Mouse (Mus musculus) spleen, postnatal 4 days (tissue): ENCODE measurements around the gene Smg6.
A peak's percentile ranks its signal among the peaks of the same experiment; 100 is the strongest.

ENCODE experiments used
- DNase-seq, 2 experiments: peaks; one replicate each; pipeline ENCODE4 v3.0.0; 2022; ENCODE audit warnings: low spot score in 2 of 2

Gene Smg6

DNA sequence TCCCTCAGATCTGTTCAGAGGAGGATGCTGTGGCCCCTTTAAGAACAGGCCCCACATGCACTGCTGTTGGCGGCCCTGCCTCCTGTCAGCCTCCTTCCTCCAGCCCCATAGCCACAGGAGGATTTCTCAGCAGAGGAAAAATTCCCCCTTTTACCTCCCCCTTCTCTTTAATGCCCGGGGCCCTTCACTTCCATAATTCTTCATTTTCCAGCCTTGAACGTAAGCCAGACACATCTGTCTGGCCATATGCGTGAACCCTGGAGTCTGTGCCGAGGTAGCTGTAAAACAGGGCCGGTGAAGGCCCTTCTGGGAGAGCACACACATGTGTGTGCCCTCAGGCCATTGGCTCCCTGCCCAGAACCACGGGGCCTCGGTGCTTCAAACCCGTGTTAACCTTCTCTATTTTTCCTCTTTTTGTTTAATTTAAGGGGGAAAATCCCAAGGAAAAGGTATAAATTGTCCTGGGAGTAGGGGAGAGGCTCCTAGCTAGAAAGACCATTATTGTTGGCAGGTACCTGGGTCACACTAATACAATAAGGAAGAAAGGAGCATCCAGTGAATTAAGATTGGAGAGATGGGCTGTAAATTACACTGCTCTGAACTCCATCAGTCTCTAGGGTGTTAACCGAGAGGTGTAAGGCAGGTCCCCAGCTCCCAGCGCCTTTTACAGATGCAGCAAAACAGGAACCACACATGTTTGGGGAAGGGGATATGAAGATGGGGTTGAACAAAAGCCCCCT lies 221.7 kb downstream of the Smg6 start:
- DNase-seq = peak in 1 of 2 experiments; percentile 38

DNA sequence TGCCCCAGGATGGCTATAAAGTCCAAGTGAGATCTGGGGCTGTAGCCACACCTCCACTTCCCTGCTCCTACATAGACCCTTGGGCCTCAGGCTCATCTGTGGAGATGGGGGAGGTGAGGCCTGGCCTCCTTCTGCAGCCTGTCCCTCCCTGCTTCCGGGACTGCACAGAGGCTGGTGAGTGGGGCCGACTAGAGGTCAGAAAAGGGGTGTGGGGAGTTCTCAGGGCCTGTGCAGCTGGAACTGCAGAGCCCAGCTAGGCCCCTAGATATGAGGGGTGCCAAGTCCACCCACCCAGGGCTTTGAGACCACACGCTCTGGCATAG lies 222.2 kb downstream of the Smg6 start:
- DNase-seq = peak in 1 of 2 experiments; percentile 58

- peak in 1 of 2 experiments; percentile 52 for DNase-seq
These were observed 222.9 kb downstream of the Smg6 start for GRCm38 (mm10) chr11:75148332-75149035.

DNA sequence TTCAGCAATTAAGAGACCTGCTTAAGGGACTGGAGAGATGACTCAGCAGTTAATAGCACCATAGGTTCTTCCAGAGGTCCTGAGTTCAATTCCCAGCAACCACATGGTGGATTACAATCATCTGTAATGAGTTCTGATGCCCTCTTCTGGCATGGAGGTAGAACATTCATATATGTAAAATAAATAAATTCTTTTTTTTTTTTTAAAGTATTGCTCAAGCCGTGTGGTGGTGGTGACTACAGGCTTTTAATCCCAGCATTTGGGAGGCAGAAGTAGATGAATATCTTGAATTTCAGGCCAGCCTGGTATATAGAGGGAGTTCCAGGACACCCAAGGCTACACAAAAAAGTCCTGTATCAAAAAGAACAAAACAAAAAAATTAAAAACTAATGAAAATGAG lies 224.7 kb downstream of the Smg6 start:
- no peak for DNase-seq

DNA sequence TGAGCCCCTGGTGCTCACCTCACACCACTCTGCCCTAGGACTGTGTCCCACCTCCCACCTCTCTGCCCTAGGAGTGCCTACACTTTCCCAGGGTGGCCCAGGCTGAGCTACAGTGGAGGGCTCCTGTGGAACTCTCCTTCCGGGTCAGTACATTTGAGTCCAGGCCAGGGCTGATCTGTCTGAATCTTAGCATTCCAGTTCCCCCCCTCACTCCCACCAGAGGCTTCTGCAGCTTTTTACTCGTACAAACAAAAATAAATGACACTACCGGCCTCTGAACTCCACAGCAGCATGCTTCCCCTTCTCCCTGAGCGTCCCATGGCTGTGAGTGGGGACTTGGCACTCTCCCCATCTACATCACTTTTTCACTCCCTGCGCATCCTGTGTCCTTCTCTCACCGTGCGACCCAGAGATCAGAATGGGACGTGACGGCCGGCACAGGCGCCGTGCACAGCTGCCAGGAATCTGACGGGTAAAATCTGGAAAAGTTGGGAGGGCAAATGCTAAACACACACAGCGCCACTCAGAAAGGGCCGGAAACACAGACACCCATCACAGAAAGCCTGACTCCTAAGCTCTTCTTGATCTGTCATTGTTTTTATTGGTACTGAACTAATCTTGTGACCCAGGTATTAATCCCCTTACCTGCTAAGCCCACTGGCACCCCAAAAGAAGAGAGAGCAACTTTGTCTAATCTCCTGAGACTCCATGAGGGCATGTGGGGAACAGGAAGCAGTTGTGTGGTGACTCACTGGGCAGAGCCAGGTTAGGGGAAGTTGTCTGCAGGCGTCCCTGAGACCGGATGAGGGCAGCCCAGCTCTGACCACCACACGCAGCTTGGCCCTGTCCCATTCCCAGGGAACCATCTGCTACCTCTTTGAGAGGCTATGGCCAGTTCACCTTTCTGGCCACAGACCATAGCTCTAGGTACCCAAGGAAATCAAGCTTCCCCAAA lies 227.3 kb downstream of the Smg6 start:
- DNase-seq = peak in 1 of 2 experiments; percentile 68

DNA sequence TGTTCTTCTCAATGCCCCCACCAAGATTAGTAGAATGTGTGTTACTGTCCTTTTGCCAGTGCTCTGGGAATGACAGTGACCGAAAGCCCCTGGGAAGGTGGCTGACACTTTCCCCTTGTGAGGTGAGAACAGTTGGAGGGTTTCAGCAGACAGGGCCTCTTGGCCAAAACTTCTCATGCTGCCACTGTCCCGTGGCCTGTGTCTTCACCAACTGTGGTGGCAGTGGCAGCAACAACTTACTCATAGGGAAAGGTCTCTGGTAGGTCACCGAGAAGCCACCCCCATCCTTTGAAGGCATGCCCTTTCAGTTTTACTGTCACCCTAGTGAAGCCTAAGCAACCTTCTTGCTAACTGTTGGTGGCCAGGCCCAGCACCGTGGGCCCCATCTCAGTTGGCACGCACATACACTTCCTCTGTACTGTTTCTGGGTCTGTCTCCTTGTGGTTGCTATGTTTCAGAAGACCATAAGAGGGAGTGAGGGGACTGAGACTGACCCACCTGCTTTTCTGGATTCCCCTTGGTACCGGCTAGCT lies 228.5 kb downstream of the Smg6 start:
- DNase-seq = peak in 1 of 2 experiments; percentile 58

GRCm38 (mm10) chr11:75155985-75156384 lies 230.4 kb downstream of the Smg6 start:
- DNase-seq = peak in 1 of 2 experiments; percentile 61

GRCm38 (mm10) chr11:75156416-75156815 lies 230.8 kb downstream of the Smg6 start:
- DNase-seq = no peak

GRCm38 (mm10) chr11:75157037-75157436 lies 231.4 kb downstream of the Smg6 start:
- DNase-seq = no peak

DNA sequence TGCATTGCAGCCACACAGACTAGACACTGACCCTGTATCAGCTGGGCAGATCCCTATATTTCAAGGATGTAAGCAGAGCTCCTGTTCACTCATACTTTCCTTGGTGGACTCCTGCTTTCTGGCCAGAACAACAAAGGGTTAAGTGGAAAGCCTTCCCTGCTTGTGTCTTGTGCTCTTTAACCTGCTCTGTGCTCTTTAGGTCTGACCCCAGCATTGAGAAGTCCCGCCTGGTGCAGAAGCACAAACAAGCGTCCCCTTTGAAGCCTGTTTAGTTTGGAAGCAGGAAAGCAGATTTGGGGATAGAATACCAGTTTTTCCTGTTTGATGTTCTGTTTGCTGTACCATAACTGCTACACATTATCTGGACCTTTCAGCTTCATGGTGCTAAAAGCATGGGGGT lies 232.3 kb downstream of the Smg6 start:
- no peak for DNase-seq

DNA sequence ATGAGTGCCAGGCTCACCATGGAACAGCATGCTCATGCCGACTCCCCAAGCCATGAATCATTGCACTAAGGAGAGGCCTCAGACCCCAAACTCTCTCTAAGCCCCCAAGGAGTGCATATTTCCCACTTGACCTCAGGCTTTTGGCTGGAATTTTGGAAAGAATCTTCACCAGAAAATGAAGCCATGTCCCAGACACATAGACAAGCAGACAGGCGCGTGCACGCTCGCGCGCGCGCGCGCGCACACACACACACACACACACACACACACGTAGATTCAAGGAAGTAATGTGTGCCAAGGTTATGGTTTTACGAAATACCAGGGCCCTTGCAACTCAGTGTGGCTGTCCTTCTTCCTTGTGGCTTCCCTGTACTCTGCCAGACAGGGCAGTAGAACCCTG lies 232.8 kb downstream of the Smg6 start:
- no peak for DNase-seq

DNA sequence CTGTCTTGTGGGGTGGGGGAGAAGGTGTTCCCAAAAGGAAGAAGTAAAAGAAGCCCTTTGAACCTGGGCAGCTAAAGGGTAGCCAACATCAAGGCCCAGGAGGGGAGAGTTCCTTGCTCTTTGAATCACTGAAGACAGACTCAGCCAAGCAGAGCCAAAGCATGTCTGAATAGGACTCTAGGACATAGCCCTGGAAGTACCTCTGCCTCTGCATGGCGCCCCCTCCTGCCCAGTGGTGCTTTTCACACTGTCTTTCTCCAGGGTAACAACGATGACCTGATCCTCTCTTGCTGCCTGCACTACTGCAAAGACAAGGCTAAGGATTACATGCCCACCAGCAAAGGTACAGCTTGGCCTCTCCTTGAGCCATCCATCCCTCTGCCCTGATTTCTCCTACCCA lies 233.9 kb downstream of the Smg6 start:
- no peak for DNase-seq

DNA sequence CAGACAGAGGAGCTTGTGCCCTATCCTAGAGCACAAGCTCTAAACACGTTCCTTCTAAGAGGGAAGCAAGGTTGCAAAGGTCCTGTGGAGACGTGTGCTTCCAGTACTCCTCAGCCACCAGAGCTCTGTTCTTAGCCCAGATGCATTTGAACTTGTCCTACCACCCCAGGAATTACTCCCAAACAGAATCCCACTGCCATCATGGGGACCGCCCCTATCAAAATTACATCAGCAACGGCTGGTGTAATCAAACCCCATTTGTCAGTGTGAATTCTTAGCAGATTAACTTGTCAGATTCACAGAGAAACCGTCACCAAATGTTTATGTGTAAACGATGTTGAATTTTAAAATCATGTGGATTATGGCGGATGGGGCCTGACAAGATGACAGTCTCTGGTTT lies 235.3 kb downstream of the Smg6 start:
- DNase-seq = no peak

DNA sequence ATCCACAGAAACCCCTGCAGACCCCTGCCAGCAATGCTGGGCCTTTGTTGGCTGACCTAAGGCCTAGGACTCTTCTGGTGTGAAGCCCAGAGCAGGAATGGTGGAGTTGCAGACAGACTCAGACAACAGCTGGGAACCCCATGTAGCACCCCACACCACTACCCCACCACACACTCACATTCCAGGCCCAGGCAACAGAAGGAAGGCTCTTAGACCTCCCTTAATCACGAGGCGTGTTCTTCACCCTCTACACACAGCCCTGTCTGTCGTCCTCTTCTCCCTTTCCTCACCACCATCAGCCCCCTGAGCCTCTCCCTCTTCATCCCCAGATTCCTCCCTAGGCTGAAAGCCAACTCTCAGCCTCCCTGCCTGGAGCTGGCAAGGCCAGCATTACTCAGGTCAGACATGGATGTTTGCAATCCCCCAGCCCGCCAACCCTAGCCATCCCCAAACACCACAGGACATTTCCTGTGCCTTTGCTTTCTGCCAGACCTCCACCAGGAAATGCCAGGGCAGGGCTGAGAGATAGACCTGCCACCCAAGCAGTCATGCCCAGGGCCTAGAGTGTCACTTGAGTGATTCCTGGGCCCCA lies 235.9 kb downstream of the Smg6 start:
- DNase-seq = no peak

- DNase-seq = no peak
These were observed 237.0 kb downstream of the Smg6 start for GRCm38 (mm10) chr11:75162591-75163080.

DNA sequence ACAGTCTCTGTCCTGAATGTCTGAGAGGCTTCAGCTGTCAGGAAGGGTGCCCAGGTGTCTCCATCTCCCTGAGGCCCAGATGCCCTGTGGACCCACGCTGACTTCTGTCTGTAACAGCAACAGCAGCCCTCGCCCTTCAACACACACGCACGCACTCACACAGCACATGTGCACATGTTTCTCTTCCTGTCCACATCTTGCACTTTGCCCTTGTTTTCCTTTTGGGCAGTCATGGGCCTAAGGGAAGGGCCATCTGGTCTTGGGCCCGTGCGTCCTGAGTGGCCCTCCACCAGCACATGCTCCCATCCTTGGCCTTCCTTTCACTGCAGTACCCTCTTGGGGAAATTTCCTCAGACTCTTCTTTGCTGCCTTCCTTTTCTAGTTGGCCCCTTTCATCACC lies 237.8 kb downstream of the Smg6 start:
- no peak for DNase-seq

GRCm38 (mm10) chr11:75164051-75164450 lies 238.4 kb downstream of the Smg6 start:
- DNase-seq = no peak

DNA sequence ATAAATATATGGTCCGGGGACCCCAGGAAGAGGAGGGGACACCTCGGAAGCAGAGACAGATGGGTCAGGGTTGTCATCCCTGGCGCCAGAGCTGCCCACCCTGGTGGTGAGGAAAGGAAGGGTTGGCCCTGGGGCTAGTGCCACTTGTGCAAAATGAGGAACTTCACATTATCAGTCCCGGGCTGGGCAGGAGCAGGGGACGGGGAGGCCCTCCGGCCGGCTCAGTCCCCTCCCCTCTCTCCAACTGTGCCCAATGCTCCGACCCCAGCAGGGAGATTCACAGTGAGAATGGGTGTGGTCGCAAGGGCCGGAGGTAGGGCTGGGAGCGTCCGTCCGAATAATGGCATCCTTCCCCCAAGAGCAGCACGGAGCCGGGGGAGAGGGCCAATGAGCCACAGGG lies 239.1 kb downstream of the Smg6 start:
- no peak for DNase-seq

DNA sequence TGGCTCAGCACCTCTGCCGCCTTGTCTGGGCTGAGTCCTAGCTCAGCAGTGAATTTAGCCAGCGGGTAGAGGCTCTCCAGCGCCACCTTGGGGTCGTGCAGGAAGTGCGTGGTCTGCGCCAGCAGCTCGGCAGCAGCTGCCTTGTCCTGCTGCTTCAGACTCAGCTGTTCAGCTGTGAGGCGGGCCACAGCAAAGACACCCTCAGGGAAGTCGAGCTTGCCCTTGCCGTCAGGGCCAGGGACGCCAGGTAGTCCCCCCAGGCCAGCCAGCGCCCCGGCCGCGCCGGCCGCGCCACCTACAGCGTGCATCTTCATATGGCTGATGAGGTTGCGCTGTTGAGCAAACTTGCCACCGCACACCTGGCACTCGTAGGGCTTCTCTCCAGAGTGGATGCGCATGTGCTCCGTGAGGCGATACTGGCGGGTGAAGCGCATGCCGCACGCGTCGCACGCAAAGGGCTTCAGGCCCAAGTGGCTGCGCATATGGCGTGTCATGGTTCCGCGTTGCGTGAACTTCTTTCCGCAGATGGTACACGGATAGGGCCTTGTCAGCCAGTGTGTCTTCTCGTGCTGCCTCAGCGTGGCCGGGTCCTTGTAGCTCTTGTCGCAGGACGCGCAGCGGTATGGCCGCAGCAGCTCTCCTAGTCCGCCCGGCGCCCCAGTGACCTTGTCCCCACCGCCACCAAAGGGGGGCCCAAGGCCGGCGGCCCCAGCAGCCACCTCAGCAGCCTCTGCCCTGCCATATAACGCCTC lies 240.0 kb downstream of the Smg6 start:
- peak; percentile 79 to 93 for DNase-seq

DNA sequence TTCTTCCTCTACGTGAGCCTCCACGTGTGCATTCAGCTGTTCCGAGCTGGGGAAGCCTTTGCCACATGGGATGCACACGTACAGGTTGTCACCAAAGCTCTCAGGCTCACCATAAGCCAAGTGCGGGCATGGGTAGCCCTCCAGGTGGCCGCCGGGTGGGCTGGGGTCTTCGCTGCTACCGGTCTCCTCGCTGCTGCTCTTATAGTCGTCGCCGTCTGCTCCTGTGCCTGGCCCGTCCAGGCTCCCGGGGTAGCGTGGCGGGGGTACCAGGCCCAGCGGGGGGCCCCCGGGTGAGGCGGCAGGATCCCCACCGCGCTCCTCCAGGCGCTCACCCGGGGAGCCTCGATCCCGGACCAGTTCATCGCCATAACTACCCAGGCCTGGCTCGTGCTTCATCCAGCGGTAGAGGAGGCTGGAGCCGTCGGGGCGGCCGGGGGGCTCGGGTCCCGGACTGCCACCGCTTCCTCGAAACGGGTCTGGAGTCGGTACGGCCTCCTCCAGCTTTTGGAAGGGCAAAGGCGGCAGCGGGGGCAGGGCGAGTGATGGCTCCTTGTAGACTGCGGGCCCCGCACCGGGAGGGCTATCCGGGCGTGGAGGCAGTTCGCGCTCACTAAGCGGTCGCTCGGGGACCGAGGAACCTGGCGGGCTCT lies 240.7 kb downstream of the Smg6 start:
- no peak for DNase-seq
